Mouse (Mus musculus): ENCODE measurements around the gene Klhl31. TPM values are rescaled to one million over a fixed set of nuclear protein-coding genes. Genes with fewer than 3 reads are reported as not detected.
A peak's percentile ranks its signal among the peaks of the same experiment; 100 is the strongest.

Gene Klhl31
- polyA plus RNA-seq, 1 experiment: 7.4 TPM

DNA sequence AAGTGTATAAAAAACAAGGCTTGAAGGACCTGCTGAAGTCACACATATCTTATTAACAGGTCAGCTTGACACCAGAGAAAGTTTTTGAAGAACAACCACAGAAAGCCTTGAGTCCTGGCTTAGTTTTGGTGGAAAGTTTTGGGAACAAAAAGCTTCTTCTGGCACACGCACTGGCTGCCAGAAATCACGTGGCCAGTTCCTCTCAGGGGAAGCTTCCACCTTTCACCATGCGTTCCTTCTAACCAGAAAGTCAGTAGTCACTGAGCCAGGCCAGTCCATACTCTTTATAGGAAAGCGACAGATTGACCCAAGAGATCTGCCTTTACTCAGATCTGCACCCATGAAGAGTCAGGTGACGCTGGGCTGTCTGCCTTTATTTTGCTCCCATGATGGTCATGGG is 12.1 kb upstream of the Klhl31 start:
- Histone ChIP-seq H3K4me2 (ENCODE audit: low read depth) (no peak overlapping the region), H3ac (ENCODE audit: control insufficient read depth, insufficient read length) (no peak overlapping the region), H3K36me3 (ENCODE audit: control insufficient read depth, insufficient read depth) (no peaks in the 10 kb centered on the region), H3K4me3 (no peak overlapping the region), H3K27me3 (ENCODE audit: control insufficient read depth, insufficient read depth, insufficient read length) (no peaks in the 10 kb centered on the region), H3K79me2 (ENCODE audit: control insufficient read depth, insufficient read depth) (no peaks in the 10 kb centered on the region)
- TF ChIP-seq CEBPB (IDR thresholded peaks at IDR 0.05; ENCODE audit: insufficient read depth, poor library complexity, severe bottlenecking) (no peak), TCF12 (IDR thresholded peaks at IDR 0.05; ENCODE audit: insufficient read depth, poor library complexity, severe bottlenecking) (no peak), MYOD1 (IDR thresholded peaks at IDR 0.05; ENCODE audit: control insufficient read depth in 1 of 3, insufficient read length in 2 of 3, low read depth in 2 of 3) (no peak), MAX (IDR thresholded peaks at IDR 0.05; ENCODE audit: low read depth) (no peak), TCF3 (IDR thresholded peaks at IDR 0.05; ENCODE audit: insufficient read length, low read depth) (no peak), POLR2A (IDR thresholded peaks at IDR 0.05; ENCODE audit: insufficient read length, low read depth) (no peak), E2F4 (IDR thresholded peaks at IDR 0.05; ENCODE audit: insufficient read depth) (no peak), MYOG (IDR thresholded peaks at IDR 0.05; ENCODE audit: control insufficient read depth in 1 of 3, insufficient read depth in 1 of 3, insufficient read length in 2 of 3, low read depth in 2 of 3) (no peak), REST (IDR thresholded peaks at IDR 0.05; ENCODE audit: insufficient read depth, insufficient read length) (no peak), POLR2AphosphoS2 (IDR thresholded peaks at IDR 0.05; ENCODE audit: insufficient read length, low read depth) (no peak), SRF (IDR thresholded peaks at IDR 0.05; ENCODE audit: control insufficient read depth, insufficient read length, low read depth) (no peak), USF1 (IDR thresholded peaks at IDR 0.05; ENCODE audit: low read depth) (no peak)

- Histone ChIP-seq H3K4me3 (no peak overlapping the region), H3ac (ENCODE audit: control insufficient read depth, insufficient read length) (no peak overlapping the region), H3K79me2 (ENCODE audit: control insufficient read depth, insufficient read depth) (no peaks in the 10 kb centered on the region), H3K27me3 (ENCODE audit: control insufficient read depth, insufficient read depth, insufficient read length) (no peaks in the 10 kb centered on the region), H3K4me2 (ENCODE audit: low read depth) (no peak overlapping the region), H3K36me3 (ENCODE audit: control insufficient read depth, insufficient read depth) (no peaks in the 10 kb centered on the region)
- TF ChIP-seq POLR2AphosphoS2 (IDR thresholded peaks at IDR 0.05; ENCODE audit: insufficient read length, low read depth): no peak
- no peak for TF ChIP-seq TCF3 (IDR thresholded peaks at IDR 0.05; ENCODE audit: insufficient read length, low read depth)
- TF ChIP-seq MAX (IDR thresholded peaks at IDR 0.05; ENCODE audit: low read depth): no peak
- TF ChIP-seq MYOG (IDR thresholded peaks at IDR 0.05; ENCODE audit: control insufficient read depth in 1 of 3, insufficient read depth in 1 of 3, insufficient read length in 2 of 3, low read depth in 2 of 3): no peak
- no peak for TF ChIP-seq E2F4 (IDR thresholded peaks at IDR 0.05; ENCODE audit: insufficient read depth)
- no peak for TF ChIP-seq POLR2A (IDR thresholded peaks at IDR 0.05; ENCODE audit: insufficient read length, low read depth)
- TF ChIP-seq REST (IDR thresholded peaks at IDR 0.05; ENCODE audit: insufficient read depth, insufficient read length): no peak
- TF ChIP-seq MYOD1 (IDR thresholded peaks at IDR 0.05; ENCODE audit: control insufficient read depth in 1 of 3, insufficient read length in 2 of 3, low read depth in 2 of 3): no peak
- no peak for TF ChIP-seq USF1 (IDR thresholded peaks at IDR 0.05; ENCODE audit: low read depth)
- no peak for TF ChIP-seq SRF (IDR thresholded peaks at IDR 0.05; ENCODE audit: control insufficient read depth, insufficient read length, low read depth)
- TF ChIP-seq TCF12 (IDR thresholded peaks at IDR 0.05; ENCODE audit: insufficient read depth, poor library complexity, severe bottlenecking): no peak
- TF ChIP-seq CEBPB (IDR thresholded peaks at IDR 0.05; ENCODE audit: insufficient read depth, poor library complexity, severe bottlenecking): no peak
Observed at GRCm38 (mm10) chr9:77628676-77629075, 7.6 kb upstream of the Klhl31 start.

GRCm38 (mm10) chr9:77629708-77630107 is 6.6 kb upstream of the Klhl31 start:
- H3K36me3 ChIP-seq (ENCODE audit: control insufficient read depth, insufficient read depth): no peaks in the 10 kb centered on the region
- H3K4me3 ChIP-seq: no peak overlapping the region
- H3K4me2 ChIP-seq (ENCODE audit: low read depth): peak overlapping the region; percentile 25
- H3ac ChIP-seq (ENCODE audit: control insufficient read depth, insufficient read length): no peak overlapping the region
- H3K79me2 ChIP-seq (ENCODE audit: control insufficient read depth, insufficient read depth): no peaks in the 10 kb centered on the region
- no peak for TF ChIP-seq CEBPB (IDR thresholded peaks at IDR 0.05; ENCODE audit: insufficient read depth, poor library complexity, severe bottlenecking)
- TF ChIP-seq SRF (IDR thresholded peaks at IDR 0.05; ENCODE audit: control insufficient read depth, insufficient read length, low read depth): no peak
- no peak for TF ChIP-seq USF1 (IDR thresholded peaks at IDR 0.05; ENCODE audit: low read depth)
- no peak for TF ChIP-seq MAX (IDR thresholded peaks at IDR 0.05; ENCODE audit: low read depth)
- TF ChIP-seq E2F4 (IDR thresholded peaks at IDR 0.05; ENCODE audit: insufficient read depth): no peak
- no peak for TF ChIP-seq POLR2A (IDR thresholded peaks at IDR 0.05; ENCODE audit: insufficient read length, low read depth)
- TF ChIP-seq MYOG (IDR thresholded peaks at IDR 0.05; ENCODE audit: control insufficient read depth in 1 of 3, insufficient read depth in 1 of 3, insufficient read length in 2 of 3, low read depth in 2 of 3): no peak
- TF ChIP-seq REST (IDR thresholded peaks at IDR 0.05; ENCODE audit: insufficient read depth, insufficient read length): no peak
- no peak for TF ChIP-seq POLR2AphosphoS2 (IDR thresholded peaks at IDR 0.05; ENCODE audit: insufficient read length, low read depth)
- TF ChIP-seq TCF3 (IDR thresholded peaks at IDR 0.05; ENCODE audit: insufficient read length, low read depth): no peak
- TF ChIP-seq MYOD1 (IDR thresholded peaks at IDR 0.05; ENCODE audit: control insufficient read depth in 1 of 3, insufficient read length in 2 of 3, low read depth in 2 of 3): no peak
- TF ChIP-seq TCF12 (IDR thresholded peaks at IDR 0.05; ENCODE audit: insufficient read depth, poor library complexity, severe bottlenecking): no peak
- H3K27me3 ChIP-seq (ENCODE audit: control insufficient read depth, insufficient read depth, insufficient read length): no peaks in the 10 kb centered on the region

- Histone ChIP-seq H3ac (ENCODE audit: control insufficient read depth, insufficient read length) (no peak overlapping the region), H3K27me3 (ENCODE audit: control insufficient read depth, insufficient read depth, insufficient read length) (no peaks in the 10 kb centered on the region), H3K4me3 (no peak overlapping the region), H3K36me3 (ENCODE audit: control insufficient read depth, insufficient read depth) (no peaks in the 10 kb centered on the region), H3K4me2 (ENCODE audit: low read depth) (no peak overlapping the region), H3K79me2 (ENCODE audit: control insufficient read depth, insufficient read depth) (no peaks in the 10 kb centered on the region)
- TF ChIP-seq MYOD1 (IDR thresholded peaks at IDR 0.05; ENCODE audit: control insufficient read depth in 1 of 3, insufficient read length in 2 of 3, low read depth in 2 of 3) (no peak), E2F4 (IDR thresholded peaks at IDR 0.05; ENCODE audit: insufficient read depth) (no peak), TCF12 (IDR thresholded peaks at IDR 0.05; ENCODE audit: insufficient read depth, poor library complexity, severe bottlenecking) (no peak), REST (IDR thresholded peaks at IDR 0.05; ENCODE audit: insufficient read depth, insufficient read length) (no peak), TCF3 (IDR thresholded peaks at IDR 0.05; ENCODE audit: insufficient read length, low read depth) (no peak), SRF (IDR thresholded peaks at IDR 0.05; ENCODE audit: control insufficient read depth, insufficient read length, low read depth) (no peak), CEBPB (IDR thresholded peaks at IDR 0.05; ENCODE audit: insufficient read depth, poor library complexity, severe bottlenecking) (no peak), MYOG (IDR thresholded peaks at IDR 0.05; ENCODE audit: control insufficient read depth in 1 of 3, insufficient read depth in 1 of 3, insufficient read length in 2 of 3, low read depth in 2 of 3) (no peak), MAX (IDR thresholded peaks at IDR 0.05; ENCODE audit: low read depth) (no peak), USF1 (IDR thresholded peaks at IDR 0.05; ENCODE audit: low read depth) (no peak), POLR2AphosphoS2 (IDR thresholded peaks at IDR 0.05; ENCODE audit: insufficient read length, low read depth) (no peak), POLR2A (IDR thresholded peaks at IDR 0.05; ENCODE audit: insufficient read length, low read depth) (no peak)
Observed at GRCm38 (mm10) chr9:77630764-77631163, 5.5 kb upstream of the Klhl31 start.
